Mouse (Mus musculus): ENCODE measurements at regions not wholly inside any gene's neighbourhood (a gene's known extent, or its start where the extent isn't known, plus 50 kb on each side); places are given as distances from the start of the nearest gene placed in this dataset.
A peak's percentile ranks its signal among the peaks of the same experiment; 100 is the strongest.
"Not testable (repeated sequence)": the region's sequence is repeated elsewhere in the genome, so short reads cannot be mapped to it uniquely, and the experiment has no call there.

DNA sequence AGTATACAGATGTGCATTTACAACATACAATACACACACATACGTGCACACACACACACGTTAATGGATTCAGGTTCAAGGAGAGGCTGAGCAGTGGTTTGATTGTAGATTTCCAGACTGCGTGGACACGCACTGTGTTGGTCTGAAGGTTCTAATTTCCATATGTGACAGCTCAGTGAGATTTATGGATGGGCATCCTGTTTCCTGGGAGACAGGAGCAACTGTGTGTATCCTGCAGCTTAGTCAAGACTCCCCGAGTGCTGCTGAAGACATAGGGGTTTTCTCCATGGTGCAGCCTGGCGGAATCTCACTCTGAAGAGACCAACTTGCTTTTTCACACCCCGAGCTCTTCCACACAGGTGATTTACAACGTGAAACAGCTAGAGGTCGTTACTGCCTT, 119.3 kb upstream of the Foxk1 start:
- no peak for DNase-seq (ENCODE audit: low spot score)

GRCm38 (mm10) chr5:142287981-142288380, 113.3 kb upstream of the Foxk1 start:
- DNase-seq (ENCODE audit: low spot score), result no peak

DNA sequence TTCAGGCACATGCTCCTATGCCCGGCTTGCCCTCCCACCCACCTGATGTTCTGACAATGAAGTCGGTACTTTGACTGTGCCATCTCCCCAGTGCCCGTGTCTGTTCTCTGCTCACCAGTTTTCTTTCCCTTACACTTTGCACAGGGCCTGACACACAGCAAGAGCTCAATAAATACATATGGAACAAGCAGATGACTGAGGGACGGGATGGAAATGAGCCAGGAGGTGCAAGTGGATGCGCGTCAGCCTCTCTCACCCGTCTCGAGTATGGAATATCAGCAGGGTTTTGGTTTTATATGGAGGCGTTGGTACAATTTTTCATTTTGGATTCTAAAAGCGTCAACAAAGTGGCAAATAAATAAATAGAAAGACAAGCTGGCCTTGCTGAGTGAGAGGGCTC, 109.8 kb upstream of the Foxk1 start:
- no peak for DNase-seq (ENCODE audit: low spot score)

DNA sequence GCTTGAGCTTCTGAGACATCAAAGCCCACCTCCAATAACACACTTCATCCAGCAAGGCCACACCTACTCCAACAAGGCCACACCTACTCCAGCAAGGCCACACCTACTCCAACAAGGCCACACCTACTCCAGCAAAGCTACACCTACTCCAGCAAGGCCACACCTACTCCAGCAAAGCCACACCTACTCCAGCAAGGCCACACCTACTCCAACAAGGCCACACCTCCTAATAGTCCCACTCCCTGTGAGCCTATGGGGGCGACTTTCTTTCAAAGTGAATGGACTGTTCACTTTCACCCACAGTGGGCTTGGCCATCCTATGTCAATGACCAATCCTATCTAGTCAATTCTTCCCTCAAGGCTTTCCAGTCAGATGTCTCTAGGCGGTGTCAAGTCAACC, 104.9 kb upstream of the Foxk1 start:
- not testable (repeated sequence) for DNase-seq (ENCODE audit: low spot score)

DNA sequence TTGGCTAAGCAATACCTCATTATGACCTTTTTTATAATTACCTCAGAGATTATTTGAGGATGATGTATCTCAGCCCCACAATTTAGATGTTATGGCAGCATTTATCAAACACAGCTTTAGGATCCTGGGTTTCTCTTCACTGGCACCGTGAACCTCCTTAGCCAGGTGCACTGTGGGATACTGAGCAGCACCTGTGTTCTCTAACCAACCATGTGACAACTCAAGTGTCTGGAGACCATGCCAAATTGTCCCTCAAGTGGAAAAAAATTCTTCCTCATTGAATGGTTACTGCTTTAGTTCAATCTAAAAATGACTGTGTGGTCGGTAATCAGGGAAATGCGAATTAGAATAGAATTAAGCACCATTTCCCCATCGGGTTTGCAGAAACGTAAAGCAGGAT, 101.7 kb upstream of the Foxk1 start:
- DNase-seq (ENCODE audit: low spot score), result no peak

DNA sequence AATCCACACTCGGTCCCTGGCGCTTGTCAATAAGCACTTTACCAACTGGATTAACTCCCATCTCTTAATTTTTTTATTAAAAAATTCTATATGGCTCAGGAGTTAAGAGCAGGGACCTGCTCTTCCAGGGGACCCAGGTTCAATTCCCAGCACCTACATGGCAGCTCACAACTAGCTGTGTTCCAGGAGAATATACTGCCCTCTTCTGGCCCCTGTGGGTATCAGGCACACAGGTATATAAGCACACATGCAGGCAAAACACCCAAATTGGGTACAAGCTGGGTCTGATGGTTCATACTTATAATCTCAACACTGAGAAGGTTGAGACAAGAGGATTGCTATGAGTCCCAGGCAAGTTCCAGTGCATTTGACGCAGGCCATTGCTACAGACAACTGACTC, 92.8 kb upstream of the Foxk1 start:
- DNase-seq (ENCODE audit: low spot score), result no peak

- peak; percentile 48 for DNase-seq (ENCODE audit: low spot score)
These were observed 87.4 kb upstream of the Foxk1 start for GRCm38 (mm10) chr5:142313944-142314343.

- no peak for DNase-seq (ENCODE audit: low spot score)
These were observed 86.8 kb upstream of the Foxk1 start for GRCm38 (mm10) chr5:142314466-142314865.

DNA sequence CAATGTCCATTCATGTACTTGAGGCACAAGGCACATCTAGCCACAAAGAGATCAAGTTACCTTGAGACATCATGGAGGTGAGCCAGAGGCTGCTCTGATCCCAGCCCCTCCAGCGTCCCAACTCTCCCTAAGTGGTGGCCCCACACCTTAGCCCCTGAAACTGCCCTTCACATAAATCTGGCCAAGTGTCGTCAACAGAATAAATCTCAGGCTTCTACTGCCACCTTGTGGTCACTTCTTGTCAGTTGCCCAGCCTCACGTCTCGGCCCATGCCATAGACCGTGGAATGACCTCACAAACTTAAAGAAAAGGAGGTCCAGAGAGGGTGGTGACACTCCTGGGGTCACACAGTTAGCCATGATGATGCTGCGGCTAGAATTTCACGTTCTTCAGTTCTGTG, 82.0 kb upstream of the Foxk1 start:
- DNase-seq (ENCODE audit: low spot score), result peak; percentile 39

DNA sequence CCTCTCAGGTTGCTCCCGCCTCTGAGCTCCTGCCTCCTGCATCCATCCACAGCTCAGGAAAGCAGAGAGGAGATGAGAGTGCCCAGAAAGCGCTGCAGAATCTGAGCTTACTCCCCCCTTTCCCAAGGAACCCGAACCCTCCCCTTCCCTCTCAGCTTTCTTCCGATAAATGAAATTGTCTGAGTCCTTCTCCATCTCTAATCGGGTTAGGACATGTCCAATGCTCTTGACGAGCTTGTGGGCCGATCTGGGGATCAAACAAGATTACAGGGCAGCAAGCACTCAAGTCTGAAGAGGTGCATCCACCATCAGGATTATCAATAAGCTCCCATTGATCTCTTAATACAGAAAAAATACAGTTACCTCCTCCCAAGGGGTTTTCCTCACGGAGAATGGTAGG, 80.0 kb upstream of the Foxk1 start:
- DNase-seq (ENCODE audit: low spot score), result no peak

- DNase-seq (ENCODE audit: low spot score), result no peak
These were observed 76.4 kb upstream of the Foxk1 start for GRCm38 (mm10) chr5:142324928-142325327.

- DNase-seq (ENCODE audit: low spot score), result no peak
These were observed 75.7 kb upstream of the Foxk1 start for GRCm38 (mm10) chr5:142325560-142325959.

GRCm38 (mm10) chr5:142327261-142327660, 74.0 kb upstream of the Foxk1 start:
- DNase-seq (ENCODE audit: low spot score), result no peak

DNA sequence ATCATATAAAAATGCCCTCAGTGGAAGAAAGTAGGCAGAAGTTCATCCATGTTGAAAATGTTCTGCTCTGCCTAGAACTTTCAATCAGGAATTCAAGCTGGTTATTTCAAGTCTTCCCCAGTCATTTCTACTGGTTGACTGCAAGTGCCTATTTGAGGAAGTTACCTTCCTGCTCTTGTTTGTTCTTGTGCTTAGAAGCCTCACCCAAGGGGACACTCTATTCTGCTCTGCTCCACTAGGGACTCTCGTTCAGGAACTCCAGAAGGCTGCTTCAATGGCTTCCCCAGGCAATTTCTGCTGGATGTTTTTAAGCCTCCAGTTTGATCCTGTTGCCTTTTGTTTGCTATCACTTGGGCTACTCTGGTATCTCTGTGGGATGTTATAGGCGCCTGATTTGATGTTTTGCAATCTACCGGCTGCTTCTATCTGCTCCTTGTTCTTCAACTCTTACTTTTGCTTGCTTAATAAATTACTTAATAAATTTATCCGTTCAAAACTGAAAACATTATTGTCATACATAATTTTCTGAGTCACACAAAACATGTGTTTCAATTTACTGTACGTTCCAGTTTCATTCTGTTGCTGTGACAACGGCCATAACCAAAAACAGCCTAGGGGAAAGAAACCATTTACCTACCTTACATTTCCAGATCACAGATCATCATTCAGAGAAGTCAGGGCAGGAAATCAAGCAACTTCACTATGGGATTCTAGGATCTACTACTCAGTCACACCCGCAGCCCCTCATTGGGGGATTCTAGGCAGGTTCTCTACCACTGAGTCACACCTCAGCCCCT, 71.4 kb upstream of the Foxk1 start:
- DNase-seq (ENCODE audit: low spot score), result no peak

- no peak for DNase-seq (ENCODE audit: low spot score)
These were observed 68.6 kb upstream of the Foxk1 start for GRCm38 (mm10) chr5:142332744-142333143.

GRCm38 (mm10) chr5:142337436-142337835, 63.9 kb upstream of the Foxk1 start:
- DNase-seq (ENCODE audit: low spot score), result no peak

DNA sequence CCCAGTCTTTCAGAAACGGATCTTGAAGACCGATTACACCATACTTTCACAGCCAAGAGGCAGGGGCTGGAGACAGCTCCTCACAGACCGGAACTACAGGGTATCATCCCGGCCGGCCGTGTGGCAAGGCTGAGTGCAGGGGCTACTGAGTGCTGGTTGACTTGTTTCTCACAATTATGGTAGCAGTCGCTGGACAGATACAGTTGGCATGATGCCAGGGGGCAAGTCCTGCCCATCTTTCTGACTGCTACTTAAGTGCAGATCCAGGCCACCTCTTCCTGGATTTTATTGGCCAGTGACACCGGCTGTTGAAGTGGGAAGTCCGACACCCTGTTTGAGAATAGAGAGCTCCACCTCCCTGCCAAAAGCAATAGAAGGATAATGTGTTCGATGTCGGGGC, 63.2 kb upstream of the Foxk1 start:
- no peak for DNase-seq (ENCODE audit: low spot score)

DNA sequence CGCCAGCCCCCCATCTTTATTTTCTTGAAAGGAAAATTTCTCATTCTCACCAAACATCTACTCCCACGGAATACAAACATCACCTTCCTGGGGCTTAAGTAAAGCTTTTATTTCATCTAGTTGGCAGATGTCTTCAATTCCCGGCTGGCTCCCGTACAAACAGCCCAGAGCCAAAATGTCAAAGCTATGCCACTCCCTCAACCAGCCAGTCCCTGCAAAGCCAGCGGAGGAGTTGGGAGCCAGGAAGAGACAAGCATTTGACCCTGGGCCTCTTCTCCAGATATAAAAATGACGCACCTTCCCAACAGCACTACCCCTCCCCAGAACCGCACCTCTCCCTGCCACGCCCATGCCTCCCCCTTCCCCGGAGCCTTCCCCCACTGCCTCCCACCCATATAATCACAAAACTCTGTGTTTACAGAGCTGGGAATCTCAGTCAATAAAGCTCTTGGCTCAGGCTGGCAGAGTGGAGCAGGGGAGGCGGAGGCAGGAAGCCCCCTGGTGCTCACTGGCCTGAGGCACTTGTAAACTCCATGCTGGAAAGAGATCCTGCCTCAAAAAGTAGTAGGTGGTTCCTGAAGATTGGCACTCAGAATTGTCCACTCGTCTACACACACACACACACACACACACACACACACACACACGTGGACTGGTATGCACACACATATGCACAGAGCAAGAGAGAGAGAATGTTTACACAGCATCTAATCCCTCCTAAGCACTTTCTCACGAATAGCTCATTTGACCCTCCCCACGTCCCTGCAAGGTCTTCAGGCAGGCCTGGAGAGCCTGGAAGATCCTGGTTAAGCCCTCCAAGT, 60.9 kb upstream of the Foxk1 start:
- no peak for DNase-seq (ENCODE audit: low spot score)

GRCm38 (mm10) chr5:142341026-142341432, 60.3 kb upstream of the Foxk1 start:
- no peak for DNase-seq (ENCODE audit: low spot score)

DNA sequence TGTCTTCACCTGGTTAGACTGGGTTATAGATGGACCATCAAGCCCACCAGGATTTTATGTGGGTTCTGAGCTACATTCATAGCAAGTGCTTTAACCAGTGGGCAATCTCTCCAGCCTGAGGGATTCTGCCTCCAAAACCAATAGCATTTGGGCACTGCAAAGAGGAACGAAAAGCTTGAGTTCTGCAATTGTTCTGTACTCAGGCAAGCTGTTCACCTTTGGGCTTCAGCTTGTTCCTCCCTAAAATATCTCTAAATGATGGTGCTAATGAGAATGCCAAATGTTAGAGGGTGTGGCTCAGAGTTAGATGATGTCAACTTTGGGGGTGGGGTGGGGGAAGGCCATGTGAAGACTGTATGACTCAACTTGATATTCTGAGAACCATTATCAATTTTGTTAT, 54.8 kb upstream of the Foxk1 start:
- no peak for DNase-seq (ENCODE audit: low spot score)

- DNase-seq (ENCODE audit: low spot score), result no peak
These were observed 50.7 kb upstream of the Foxk1 start for GRCm38 (mm10) chr5:142350574-142350973.

Measured in left cerebral cortex, adult 11 months (tissue).